Mouse (Mus musculus): ENCODE data around the gene Pkp2. TPM values are rescaled to one million over a fixed set of nuclear protein-coding genes. Genes with fewer than 3 reads are reported as not detected.

Pkp2 gene
- polyA plus RNA-seq (2012; fragmentation: generic; extraction: Trizol): under 1 TPM; 0.85 TPM

DNA sequence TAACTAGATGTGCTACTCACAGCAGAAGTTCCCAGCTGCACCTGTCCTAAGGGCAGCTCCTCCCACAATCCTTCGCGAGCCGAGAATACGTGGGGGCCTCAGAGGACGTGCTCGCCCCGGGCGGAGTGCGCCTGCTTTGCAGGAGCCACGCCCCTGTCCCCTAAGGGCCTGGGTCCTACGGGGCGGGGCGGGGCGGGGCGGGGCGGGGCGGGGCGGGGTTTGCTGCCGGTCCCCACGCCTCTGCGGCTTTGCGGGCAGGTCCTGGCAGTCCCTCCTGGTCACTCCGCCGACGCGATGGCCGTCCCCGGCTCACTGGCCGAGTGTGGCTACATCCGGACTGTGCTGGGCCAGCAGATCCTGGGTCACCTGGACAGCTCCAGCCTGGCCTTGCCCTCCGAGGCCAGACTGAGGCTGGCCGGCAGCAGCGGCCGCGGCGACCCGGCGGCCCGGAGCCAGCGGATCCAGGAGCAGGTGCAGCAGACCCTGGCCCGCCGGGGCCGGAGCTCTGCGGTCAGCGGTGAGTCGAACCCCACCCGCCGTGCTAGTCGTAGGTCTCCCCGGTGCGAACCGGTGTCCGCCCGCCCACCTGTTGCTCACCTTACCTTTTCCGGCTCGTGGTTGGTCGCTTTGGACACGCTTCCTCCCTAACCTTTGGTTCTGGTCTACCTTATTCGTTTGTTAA is at the start of gene Pkp2:
TSS of gene Pkp2 (plus strand) at position 240 of the 682 bp plus-strand sequence.

DNA sequence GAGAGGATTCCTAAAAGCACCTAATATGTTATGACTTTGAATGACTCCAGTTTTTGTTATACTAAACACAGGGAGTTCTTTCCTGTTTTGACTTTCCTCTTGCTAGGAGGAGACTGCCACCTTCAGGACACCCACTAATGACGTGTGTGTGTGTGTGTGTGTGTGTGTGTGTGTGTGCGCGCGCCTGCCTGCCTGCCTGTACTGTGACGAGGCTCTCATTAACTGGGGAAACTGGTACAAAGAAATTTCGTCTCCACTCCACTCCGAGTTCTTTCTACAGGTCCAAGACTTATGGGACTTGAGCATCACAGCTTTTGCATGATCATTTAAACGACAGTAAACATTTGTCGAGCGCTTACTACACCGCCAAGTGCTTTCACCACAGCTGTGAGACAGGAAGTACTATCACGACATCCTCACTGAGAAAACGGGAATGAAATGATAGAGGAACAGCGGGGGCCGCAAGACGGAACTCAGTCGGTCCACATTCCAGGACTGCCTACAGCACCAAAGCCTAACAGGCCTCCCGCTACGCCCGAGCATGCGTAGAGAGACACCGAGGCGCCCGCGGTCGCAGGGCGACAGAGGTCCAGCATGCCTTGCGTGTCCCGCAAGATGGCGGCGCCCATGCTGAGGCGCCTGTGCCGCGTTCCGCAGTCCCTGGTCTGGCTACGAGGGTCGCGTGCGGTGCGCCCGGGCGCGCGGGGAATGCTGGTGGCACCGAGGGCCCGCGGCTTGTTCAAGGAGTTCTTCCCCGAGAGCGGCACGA is 89.4 kb downstream of the Pkp2 start, which contains the start of gene Yars2:
TSS of gene Yars2 (plus strand) at position 597 of the 769 bp plus-strand sequence.

Other genes starting within 250 kb of the Pkp2 start
- 10 to 100 TPM in 1 of 2 experiments, 1 to 10 TPM in 1; 3.0 to 10.1 TPM for gene Yars2, start 89.6 kb downstream of the Pkp2 start, polyA plus RNA-seq (2012; fragmentation: generic; extraction: Trizol)
- gene Dnm1l, start 145.6 kb downstream of the Pkp2 start, polyA plus RNA-seq (2012; fragmentation: generic; extraction: Trizol): 1 to 10 TPM in 1 of 2 experiments, under 1 TPM in 1; 0.89 to 7.3 TPM

Data from C3H10T1/2 (cell line).